Mouse (Mus musculus) midbrain, embryonic 13.5 days (tissue): ENCODE results near the gene Obscn. TPM values are rescaled to one million over a fixed set of nuclear protein-coding genes. Genes with fewer than 3 reads are reported as not detected.

Experiments used
- ATAC-seq: fragments of 200-750 bp; cut with Nextera tagmentation; 2 replicates; pipeline ENCODE4 v1.8.0; 2017; ENCODE audit warnings: mild to moderate bottlenecking, moderate TSS enrichment, moderate library complexity
- H3K27ac ChIP-seq: fragments of 300-500 bp; sonication (generic); 2 replicates; pipeline ENCODE4 v1.5.1; 2015; ENCODE audit warnings: inconsistent platforms, mild to moderate bottlenecking, moderate library complexity
- H3K27me3 ChIP-seq: fragments of 300-500 bp; sonication (generic); 2 replicates; pipeline ENCODE4 v1.6.1; 2015; ENCODE audit warnings: mild to moderate bottlenecking, inconsistent platforms
- H3K36me3 ChIP-seq: fragments of 300-500 bp; sonication (generic); 2 replicates; pipeline ENCODE4 v1.6.1; 2015; ENCODE audit warnings: mild to moderate bottlenecking, inconsistent platforms
- H3K4me1 ChIP-seq: fragments of 300-500 bp; sonication (generic); replicated peaks from 2 replicates; pipeline ENCODE4 v1.6.1; 2015; ENCODE audit warnings: inconsistent platforms
- H3K4me2 ChIP-seq: fragments of 300-500 bp; sonication (generic); replicated peaks from 2 replicates; pipeline ENCODE4 v1.6.1; 2015; ENCODE audit warnings: moderate library complexity, mild to moderate bottlenecking, inconsistent platforms
- H3K4me3 ChIP-seq: fragments of 300-500 bp; sonication (generic); replicated peaks from 2 replicates; pipeline ENCODE4 v1.5.1; 2015; ENCODE audit warnings: mild to moderate bottlenecking, inconsistent platforms
- H3K9ac ChIP-seq: fragments of 300-500 bp; sonication (generic); replicated peaks from 2 replicates; pipeline ENCODE4 v1.6.1; 2015; ENCODE audit warnings: mild to moderate bottlenecking, inconsistent platforms
- H3K9me3 ChIP-seq: fragments of 300-500 bp; sonication (generic); 2 replicates; pipeline ENCODE4 v1.6.1; 2016; ENCODE audit warnings: mild to moderate bottlenecking, inconsistent platforms
- WGBS: fragments of 180-500 bp; shearing (Covaris S2); methylation state at CpG from one replicate; pipeline ENCODE4 v1.1.7; 2015; 5-methylcytosine and 5-hydroxymethylcytosine counted together
- polyA plus RNA-seq: library from polyadenylated mRNA; unstranded; fragments of >200 nt; fragmentation: Nextera tagmentation; extraction: Ambion mirVana; gene quantifications from 2 replicates; pipeline ENCODE4 v1.2.1, GENCODE M21; 2015

Gene Obscn
- polyA plus RNA-seq, 1 experiment from 2014 or later: 0.08 TPM

GRCm38 (mm10) chr11:59094213-59094612 lies 42.0 kb downstream of the Obscn start:
- ATAC-seq: no peak
- Histone ChIP-seq H3K4me2 (no peak overlapping the region), H3K36me3 (no peaks in the 10 kb centered on the region), H3K27me3 (no peaks in the 10 kb centered on the region), H3K4me3 (no peak overlapping the region), H3K27ac (no peak overlapping the region), H3K4me1 (no peaks in the 10 kb centered on the region), H3K9ac (no peak overlapping the region), H3K9me3 (no peaks in the 10 kb centered on the region)
- 64% methylated on average over 4 of the region's 4 CpGs for WGBS

DNA sequence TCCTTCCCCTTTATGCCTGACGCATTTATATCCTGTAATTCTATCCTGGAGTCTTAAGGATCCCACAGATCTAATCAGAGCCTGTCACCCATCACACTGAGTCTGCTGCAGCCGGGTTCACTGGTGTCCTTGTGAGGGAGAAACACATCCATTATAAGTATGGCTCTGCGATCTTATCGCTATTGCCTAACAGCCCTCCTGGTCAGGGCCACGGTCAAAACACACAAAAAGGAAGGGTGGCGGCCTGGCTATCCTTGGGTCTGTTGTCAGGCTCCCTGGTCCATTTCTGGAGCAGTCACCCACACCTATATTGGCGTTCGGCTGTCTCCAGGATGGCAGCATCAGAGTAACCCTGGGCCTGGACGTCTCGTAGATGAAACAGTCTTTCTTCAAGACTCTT lies 48.6 kb downstream of the Obscn start:
- WGBS: 93% methylated on average over 10 of the region's 10 CpGs

DNA sequence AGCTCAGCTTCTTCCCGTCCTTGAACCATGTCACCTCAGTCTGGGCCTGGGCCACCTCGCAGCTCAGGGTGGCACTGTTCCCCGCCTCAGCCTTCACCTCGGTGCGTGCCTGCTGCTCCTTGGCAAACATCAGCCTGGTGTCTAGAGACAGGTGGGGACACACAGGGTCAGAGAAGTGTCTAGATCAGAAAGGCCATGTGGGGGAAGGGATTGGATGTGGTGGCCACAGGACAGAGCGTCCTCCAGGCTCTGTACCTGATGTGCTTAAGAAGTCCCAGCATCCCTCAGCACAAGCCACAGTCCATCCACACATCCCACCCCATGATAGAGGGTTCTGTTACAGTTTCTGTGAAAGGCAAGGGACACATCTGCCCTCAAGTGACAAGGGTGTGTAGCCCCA lies 51.0 kb downstream of the Obscn start:
- Histone ChIP-seq H3K4me2 (no peak overlapping the region), H3K9ac (no peak overlapping the region), H3K27me3 (no peaks in the 10 kb centered on the region), H3K27ac (no peak overlapping the region), H3K4me1 (no peaks in the 10 kb centered on the region), H3K4me3 (no peak overlapping the region), H3K9me3 (no peaks in the 10 kb centered on the region), H3K36me3 (no peaks in the 10 kb centered on the region)
- WGBS: 91% methylated on average over 6 of the region's 6 CpGs
- ATAC-seq: no peak

More for the DNA sequence above, 48.6 kb downstream of the Obscn start:
- no peaks in the 10 kb centered on the region for H3K9me3 ChIP-seq
- H3K4me1 ChIP-seq: no peaks in the 10 kb centered on the region
- H3K27me3 ChIP-seq: no peaks in the 10 kb centered on the region
- H3K4me2 ChIP-seq: no peak overlapping the region
- H3K36me3 ChIP-seq: no peaks in the 10 kb centered on the region
- H3K27ac ChIP-seq: no peak overlapping the region
- no peak overlapping the region for H3K4me3 ChIP-seq
- no peak overlapping the region for H3K9ac ChIP-seq
- no peak for ATAC-seq

- no peak overlapping the region for H3K27ac ChIP-seq
- H3K9me3 ChIP-seq: no peaks in the 10 kb centered on the region
- no peak for ATAC-seq
- H3K4me1 ChIP-seq: no peaks in the 10 kb centered on the region
- H3K9ac ChIP-seq: no peak overlapping the region
- no peak overlapping the region for H3K4me2 ChIP-seq
- no peak overlapping the region for H3K4me3 ChIP-seq
- H3K36me3 ChIP-seq: no peaks in the 10 kb centered on the region
- no peaks in the 10 kb centered on the region for H3K27me3 ChIP-seq
- 91% methylated on average over 3 of the region's 3 CpGs for WGBS
These were observed 53.1 kb downstream of the Obscn start for GRCm38 (mm10) chr11:59083125-59083524.

DNA sequence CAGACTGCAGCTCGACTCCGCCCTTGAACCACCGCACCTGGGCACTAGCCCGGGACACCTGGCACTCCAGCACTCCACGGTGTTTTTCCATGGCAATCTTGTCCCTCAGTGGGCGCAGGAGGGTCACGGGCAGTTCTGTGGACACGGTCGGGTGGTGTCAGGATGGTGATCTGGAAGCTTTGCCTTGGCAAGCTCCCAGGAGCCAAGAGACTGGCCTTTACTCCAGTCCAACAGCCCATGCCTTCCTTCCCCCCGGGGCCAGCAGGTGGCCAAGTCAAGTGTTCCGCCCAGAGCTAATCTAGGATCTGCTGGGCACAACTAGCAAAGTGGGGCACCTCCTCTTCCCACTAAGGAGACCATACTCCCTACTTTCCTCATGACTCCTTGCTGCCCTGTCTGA lies 57.9 kb downstream of the Obscn start:
- H3K9me3 ChIP-seq: peaks cover 3% of the 10 kb centered on the region; the same call in 1 of the 2 replicates
- no peak overlapping the region for H3K27ac ChIP-seq
- H3K4me2 ChIP-seq: no peak overlapping the region
- no peaks in the 10 kb centered on the region for H3K36me3 ChIP-seq
- WGBS: 91% methylated on average over 11 of the region's 11 CpGs
- no peaks in the 10 kb centered on the region for H3K4me1 ChIP-seq
- no peak for ATAC-seq
- no peak overlapping the region for H3K9ac ChIP-seq
- H3K27me3 ChIP-seq: no peaks in the 10 kb centered on the region
- no peak overlapping the region for H3K4me3 ChIP-seq

DNA sequence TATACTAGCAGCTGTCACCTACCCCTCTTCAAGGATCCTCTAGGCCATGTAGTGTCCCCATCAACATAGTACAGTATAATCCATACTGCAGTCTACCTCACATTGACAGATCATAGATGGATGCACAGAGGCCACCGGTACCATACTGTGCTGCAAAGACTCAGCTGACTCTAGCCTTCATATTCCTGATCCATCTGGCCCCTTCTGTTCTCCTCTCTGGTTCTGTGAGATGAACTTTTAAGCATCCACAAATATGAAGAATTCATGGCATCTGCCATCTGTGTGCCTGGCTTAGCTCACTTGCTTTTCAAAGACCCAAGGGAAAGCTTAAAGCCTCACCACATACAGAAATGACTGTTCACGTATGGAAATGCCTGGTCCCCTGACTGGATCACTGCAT lies 65.9 kb downstream of the Obscn start:
- no peak for ATAC-seq
- no peak overlapping the region for H3K9ac ChIP-seq
- H3K4me2 ChIP-seq: no peak overlapping the region
- peaks cover 3% of the 10 kb centered on the region; the same call in 1 of the 2 replicates for H3K9me3 ChIP-seq
- no peak overlapping the region for H3K4me3 ChIP-seq
- no peaks in the 10 kb centered on the region for H3K27me3 ChIP-seq
- peaks cover 12% of the 10 kb centered on the region for H3K4me1 ChIP-seq
- H3K27ac ChIP-seq: no peak overlapping the region
- 94% methylated on average over 2 of the region's 2 CpGs for WGBS
- H3K36me3 ChIP-seq: no peaks in the 10 kb centered on the region

DNA sequence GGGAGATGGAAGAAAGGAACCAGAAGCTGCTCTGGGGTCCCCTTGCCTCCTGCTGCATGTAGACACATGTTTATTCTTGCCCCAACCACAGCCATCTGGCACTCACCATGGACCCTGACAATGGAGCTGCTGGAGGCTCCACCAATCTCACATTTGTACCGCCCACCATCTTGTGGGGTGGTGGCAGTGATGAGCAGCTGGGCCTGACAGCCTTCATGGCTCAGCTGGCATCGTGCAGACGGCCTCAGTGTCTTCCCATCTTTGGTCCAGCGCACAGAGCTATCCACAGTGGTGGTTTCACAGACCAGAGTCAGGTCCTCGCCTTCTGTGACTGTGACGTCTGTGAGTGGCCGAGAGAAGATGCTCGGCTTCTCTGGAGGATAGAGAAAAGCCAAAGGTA lies 67.3 kb downstream of the Obscn start:
- WGBS: 78% methylated on average over 8 of the region's 8 CpGs
- ATAC-seq: no peak
- H3K9ac ChIP-seq: no peak overlapping the region
- no peak overlapping the region for H3K27ac ChIP-seq
- no peak overlapping the region for H3K4me3 ChIP-seq
- peaks cover 3% of the 10 kb centered on the region; the same call in 1 of the 2 replicates for H3K9me3 ChIP-seq
- H3K4me2 ChIP-seq: no peak overlapping the region
- H3K36me3 ChIP-seq: no peaks in the 10 kb centered on the region
- H3K4me1 ChIP-seq: peaks cover 12% of the 10 kb centered on the region
- H3K27me3 ChIP-seq: no peaks in the 10 kb centered on the region

GRCm38 (mm10) chr11:59068433-59068832 lies 67.8 kb downstream of the Obscn start:
- ATAC-seq: no peak
- H3K27ac ChIP-seq: no peak overlapping the region
- no peak overlapping the region for H3K9ac ChIP-seq
- 8% methylated on average over 1 of the region's 1 CpGs for WGBS
- no peaks in the 10 kb centered on the region for H3K27me3 ChIP-seq
- H3K9me3 ChIP-seq: no peaks in the 10 kb centered on the region
- no peak overlapping the region for H3K4me2 ChIP-seq
- no peaks in the 10 kb centered on the region for H3K36me3 ChIP-seq
- H3K4me3 ChIP-seq: no peak overlapping the region
- peaks cover 12% of the 10 kb centered on the region for H3K4me1 ChIP-seq

DNA sequence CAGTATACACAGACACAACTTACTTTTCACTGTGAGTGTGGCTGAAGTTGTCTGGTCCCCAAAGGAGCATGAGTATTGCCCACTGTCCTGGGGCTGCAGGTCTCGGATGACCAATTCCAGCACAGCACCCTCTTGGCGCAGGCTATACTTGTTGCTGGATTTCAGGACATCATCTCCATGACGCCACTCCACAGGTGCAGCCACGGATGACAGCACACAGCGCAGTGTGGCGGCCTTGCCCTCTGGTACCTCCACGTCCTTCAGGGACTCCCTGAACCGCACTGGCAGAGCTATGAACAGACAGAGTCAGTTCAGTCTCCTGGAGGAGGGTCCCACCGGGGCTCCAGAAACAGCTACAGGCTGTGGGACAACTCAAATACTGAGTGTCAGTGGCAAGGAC lies 68.3 kb downstream of the Obscn start:
- H3K27me3 ChIP-seq: no peaks in the 10 kb centered on the region
- no peak overlapping the region for H3K9ac ChIP-seq
- no peaks in the 10 kb centered on the region for H3K9me3 ChIP-seq
- ATAC-seq: no peak
- H3K4me2 ChIP-seq: no peak overlapping the region
- H3K4me3 ChIP-seq: no peak overlapping the region
- H3K4me1 ChIP-seq: peaks cover 12% of the 10 kb centered on the region
- no peak overlapping the region for H3K27ac ChIP-seq
- 76% methylated on average over 9 of the region's 9 CpGs for WGBS
- H3K36me3 ChIP-seq: no peaks in the 10 kb centered on the region

DNA sequence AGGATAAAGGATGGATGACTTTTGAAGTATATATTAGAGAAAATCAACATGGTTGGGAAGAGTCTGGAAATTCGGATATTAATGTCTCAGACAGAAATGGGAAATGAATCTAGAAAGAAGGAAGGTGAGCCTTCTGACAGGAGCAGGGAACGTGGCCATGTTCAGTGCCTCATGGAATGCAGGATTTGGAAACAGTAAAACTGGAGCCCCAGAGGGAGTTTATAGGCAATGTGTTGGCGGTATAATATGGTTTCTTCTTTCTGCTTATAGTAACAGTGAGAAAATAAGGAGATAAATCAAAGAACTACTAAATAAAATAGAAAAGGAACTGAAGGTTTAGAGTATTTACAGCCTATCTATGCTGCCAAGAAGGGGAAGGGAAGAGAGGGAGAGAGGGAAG lies 78.2 kb downstream of the Obscn start:
- H3K36me3 ChIP-seq: no peaks in the 10 kb centered on the region
- H3K9ac ChIP-seq: no peak overlapping the region
- 77% methylated on average over 3 of the region's 3 CpGs for WGBS
- H3K4me2 ChIP-seq: no peak overlapping the region
- no peaks in the 10 kb centered on the region for H3K9me3 ChIP-seq
- ATAC-seq: no peak
- H3K4me3 ChIP-seq: no peak overlapping the region
- no peaks in the 10 kb centered on the region for H3K27me3 ChIP-seq
- no peak overlapping the region for H3K27ac ChIP-seq
- H3K4me1 ChIP-seq: no peaks in the 10 kb centered on the region

- Histone ChIP-seq H3K9me3 (no peaks in the 10 kb centered on the region), H3K27me3 (no peaks in the 10 kb centered on the region), H3K9ac (no peak overlapping the region), H3K36me3 (no peaks in the 10 kb centered on the region), H3K4me1 (no peaks in the 10 kb centered on the region), H3K4me2 (no peak overlapping the region), H3K27ac (no peak overlapping the region), H3K4me3 (no peak overlapping the region)
- whole genome bisulfite sequencing: 87% methylated on average over 9 of the region's 9 CpGs
- no peak for ATAC-seq
These were observed 85.2 kb downstream of the Obscn start for GRCm38 (mm10) chr11:59051031-59051430.

- no peaks in the 10 kb centered on the region for H3K27me3 ChIP-seq
- WGBS: 95% methylated on average over 15 of the region's 15 CpGs
These were observed 91.4 kb downstream of the Obscn start for GRCm38 (mm10) chr11:59044703-59045330.

GRCm38 (mm10) chr11:59029003-59029402 lies 107.2 kb downstream of the Obscn start:
- Histone ChIP-seq H3K36me3 (no peaks in the 10 kb centered on the region), H3K4me2 (no peak overlapping the region), H3K9me3 (no peaks in the 10 kb centered on the region), H3K27me3 (no peaks in the 10 kb centered on the region), H3K9ac (no peak overlapping the region), H3K4me3 (no peak overlapping the region), H3K4me1 (no peaks in the 10 kb centered on the region), H3K27ac (no peak overlapping the region)
- WGBS: 90% methylated on average over 13 of the region's 13 CpGs
- no peak for ATAC-seq

More at GRCm38 (mm10) chr11:59044703-59045330, 91.4 kb downstream of the Obscn start:
- no peak overlapping the region for H3K27ac ChIP-seq
- no peaks in the 10 kb centered on the region for H3K36me3 ChIP-seq
- H3K4me3 ChIP-seq: no peak overlapping the region
- H3K9ac ChIP-seq: no peak overlapping the region
- ATAC-seq: no peak
- no peaks in the 10 kb centered on the region for H3K4me1 ChIP-seq
- no peaks in the 10 kb centered on the region for H3K9me3 ChIP-seq
- no peak overlapping the region for H3K4me2 ChIP-seq
